Mouse (Mus musculus): ENCODE measurements around the gene Sh3gl1. TPM values are rescaled to one million over a fixed set of nuclear protein-coding genes. Genes with fewer than 3 reads are reported as not detected.

Sh3gl1 gene
- polyA plus RNA-seq, 1 experiment from 2014 or later: 134 TPM

DNA sequence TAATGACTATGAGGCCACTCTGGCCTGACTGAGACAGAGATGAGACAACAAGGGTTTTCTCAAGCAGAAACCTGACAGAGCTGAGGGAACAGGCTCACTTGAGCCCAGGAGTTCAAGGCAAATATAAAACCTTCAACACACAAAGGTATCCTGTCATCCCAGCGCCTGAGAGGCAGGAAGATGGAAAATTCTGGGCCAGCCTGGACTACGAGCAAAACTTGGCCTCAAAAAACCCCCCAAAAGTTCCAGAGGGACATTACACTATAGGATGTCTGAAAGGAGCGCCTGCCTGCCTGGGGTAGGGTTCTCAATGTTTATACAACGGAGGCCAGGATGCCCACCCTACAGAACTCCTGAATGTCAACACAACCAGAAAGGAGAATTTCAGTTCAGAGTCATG is 1.2 kb downstream of the Sh3gl1 start:
- 88% methylated on average over 4 of the region's 4 CpGs for WGBS
- H3K9ac ChIP-seq: no peak overlapping the region
- peak overlapping the region; percentile 84 for H3K4me3 ChIP-seq
- peak overlapping the region; percentile 67 for H3K4me2 ChIP-seq (replicated peaks)
- H3K27me3 ChIP-seq (replicated peaks): no peaks in the 10 kb centered on the region
- H3K27ac ChIP-seq: no peak overlapping the region
- H3K9me3 ChIP-seq: no peaks in the 10 kb centered on the region
- ATAC-seq (ENCODE audit: low FRiP score, low read depth): no peak
- H3K36me3 ChIP-seq: peaks cover 31% of the 10 kb centered on the region
- peaks cover 19% of the 10 kb centered on the region for H3K4me1 ChIP-seq

DNA sequence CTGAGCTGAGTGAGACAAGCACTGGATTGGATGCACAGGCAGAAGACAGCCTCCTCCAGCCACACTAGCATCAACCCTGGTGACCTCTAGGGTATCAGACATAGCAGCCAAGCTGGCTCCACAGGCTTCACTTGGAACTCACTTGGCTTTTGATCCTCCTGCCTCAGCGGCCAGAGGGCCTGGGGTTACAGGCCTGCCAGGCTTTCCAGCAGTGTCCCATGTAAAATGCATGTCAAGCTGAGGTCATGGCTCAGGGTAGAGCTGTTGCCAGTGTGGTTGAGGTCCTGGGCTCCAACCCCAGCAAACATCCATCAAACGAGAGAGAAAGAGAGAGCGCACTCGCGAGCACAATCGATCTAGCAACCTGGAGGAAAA is 1.7 kb downstream of the Sh3gl1 start:
- Histone ChIP-seq H3K36me3 (peaks cover 31% of the 10 kb centered on the region), H3K27me3 (replicated peaks) (no peaks in the 10 kb centered on the region), H3K4me3 (no peak overlapping the region), H3K9ac (peak overlapping the region; percentile 33; the same call in 1 of the 2 replicates), H3K9me3 (no peaks in the 10 kb centered on the region), H3K27ac (no peak overlapping the region), H3K4me2 (replicated peaks) (peak overlapping the region; percentile 67), H3K4me1 (peaks cover 19% of the 10 kb centered on the region)
- WGBS: 91% methylated on average over 6 of the region's 6 CpGs
- no peak for ATAC-seq (ENCODE audit: low FRiP score, low read depth)

DNA sequence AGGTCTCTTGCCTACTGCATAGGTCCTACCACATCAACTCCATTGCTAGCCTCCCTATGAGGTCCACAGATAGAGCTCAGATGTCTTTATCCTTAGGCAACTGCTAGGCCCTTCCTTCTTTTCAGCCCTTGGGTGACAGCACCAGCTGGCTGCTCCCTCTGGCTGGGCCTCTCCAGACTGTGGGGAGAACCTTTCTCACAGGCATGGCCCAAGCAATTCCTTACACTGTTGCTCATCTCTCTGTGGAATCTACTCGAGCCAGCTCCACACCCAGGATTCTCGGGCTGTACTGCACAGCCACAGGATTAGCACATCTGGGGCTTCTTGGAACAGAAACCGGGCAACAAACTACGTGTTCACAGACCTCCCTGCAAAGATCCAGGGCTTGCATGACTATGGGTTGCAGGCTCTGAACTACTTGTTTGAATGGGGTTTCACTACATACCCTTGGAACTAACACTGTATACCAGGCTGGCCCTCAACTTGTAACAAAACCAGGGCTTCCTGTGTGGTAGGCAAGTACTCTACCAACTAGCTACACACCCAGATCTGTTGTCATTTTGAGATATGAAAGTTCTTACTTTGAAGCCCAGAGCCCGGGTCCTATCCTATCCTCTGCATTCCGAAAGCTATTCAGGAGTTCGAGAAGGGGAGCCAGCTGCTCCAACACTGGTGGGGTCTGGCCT is 2.3 kb downstream of the Sh3gl1 start:
- H3K4me3 ChIP-seq: no peak overlapping the region
- H3K27ac ChIP-seq: no peak overlapping the region
- H3K9ac ChIP-seq: peak overlapping the region; percentile 33; the same call in 1 of the 2 replicates
- 94% methylated on average over 7 of the region's 7 CpGs for WGBS
- no peak for ATAC-seq (ENCODE audit: low FRiP score, low read depth)
- peak overlapping the region; percentile 67 for H3K4me2 ChIP-seq (replicated peaks)
- H3K36me3 ChIP-seq: peaks cover 35% of the 10 kb centered on the region
- H3K27me3 ChIP-seq (replicated peaks): no peaks in the 10 kb centered on the region
- peaks cover 19% of the 10 kb centered on the region for H3K4me1 ChIP-seq
- H3K9me3 ChIP-seq: no peaks in the 10 kb centered on the region

DNA sequence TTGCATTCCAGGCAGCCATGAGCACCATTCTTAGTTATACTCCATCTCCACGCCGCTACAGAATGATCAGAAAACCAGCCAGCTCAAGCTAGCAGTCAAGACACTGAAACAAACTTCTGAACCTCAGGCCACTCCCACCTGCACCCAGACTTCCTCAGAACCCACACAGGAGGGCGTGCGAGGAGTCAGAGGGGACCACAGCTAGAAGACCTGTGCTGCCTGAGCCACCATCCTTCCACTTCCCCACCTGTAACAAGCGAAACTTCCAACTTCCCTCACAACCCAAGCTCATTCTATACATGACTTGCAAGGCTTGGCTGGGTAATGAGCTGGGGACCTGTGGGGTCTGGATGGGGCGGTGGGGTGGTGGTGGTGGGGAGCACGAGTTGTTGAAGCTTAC is 3.6 kb downstream of the Sh3gl1 start:
- Histone ChIP-seq H3K4me2 (replicated peaks) (no peak overlapping the region), H3K4me3 (no peak overlapping the region), H3K9me3 (no peaks in the 10 kb centered on the region), H3K27me3 (replicated peaks) (no peaks in the 10 kb centered on the region), H3K36me3 (peaks cover 48% of the 10 kb centered on the region), H3K4me1 (peaks cover 19% of the 10 kb centered on the region), H3K27ac (no peak overlapping the region), H3K9ac (no peak overlapping the region; the same call in 1 of the 2 replicates)
- no peak for ATAC-seq (ENCODE audit: low FRiP score, low read depth)
- WGBS: 83% methylated on average over 7 of the region's 7 CpGs

DNA sequence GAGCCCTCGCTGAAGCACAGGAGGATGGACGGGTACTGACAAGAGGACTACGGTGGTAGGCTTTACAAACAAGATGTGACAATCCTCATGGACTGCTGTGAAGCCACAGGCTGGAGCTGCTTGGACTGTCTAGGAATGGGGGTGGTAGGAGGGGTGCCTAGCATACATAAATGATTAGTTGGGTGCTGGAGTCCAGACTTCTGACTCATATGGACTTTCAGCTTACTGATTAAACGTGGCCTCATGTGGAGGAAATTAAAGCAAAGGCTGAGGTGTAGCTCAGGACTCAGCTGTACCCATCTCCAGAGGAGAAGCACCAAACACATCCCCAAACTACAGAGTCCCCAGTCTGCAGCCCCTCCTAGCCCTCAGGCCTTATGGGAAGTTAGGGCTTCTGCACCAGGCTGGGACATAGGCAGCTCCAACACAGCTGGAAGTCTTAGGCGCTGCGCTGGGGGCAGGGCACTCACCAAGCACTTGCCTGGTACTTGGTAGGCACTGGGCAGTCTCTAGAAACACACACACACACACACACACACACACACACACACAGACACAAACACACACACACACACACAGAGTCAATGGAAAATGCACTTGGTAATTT is 4.2 kb downstream of the Sh3gl1 start:
- H3K36me3 ChIP-seq: peaks cover 54% of the 10 kb centered on the region
- no peaks in the 10 kb centered on the region for H3K27me3 ChIP-seq (replicated peaks)
- H3K4me2 ChIP-seq (replicated peaks): no peak overlapping the region
- no peaks in the 10 kb centered on the region for H3K9me3 ChIP-seq
- ATAC-seq (ENCODE audit: low FRiP score, low read depth): no peak
- H3K27ac ChIP-seq: no peak overlapping the region
- H3K4me1 ChIP-seq: peaks cover 19% of the 10 kb centered on the region
- H3K9ac ChIP-seq: no peak overlapping the region
- 78% methylated on average over 6 of the region's 6 CpGs for WGBS
- H3K4me3 ChIP-seq: no peak overlapping the region

DNA sequence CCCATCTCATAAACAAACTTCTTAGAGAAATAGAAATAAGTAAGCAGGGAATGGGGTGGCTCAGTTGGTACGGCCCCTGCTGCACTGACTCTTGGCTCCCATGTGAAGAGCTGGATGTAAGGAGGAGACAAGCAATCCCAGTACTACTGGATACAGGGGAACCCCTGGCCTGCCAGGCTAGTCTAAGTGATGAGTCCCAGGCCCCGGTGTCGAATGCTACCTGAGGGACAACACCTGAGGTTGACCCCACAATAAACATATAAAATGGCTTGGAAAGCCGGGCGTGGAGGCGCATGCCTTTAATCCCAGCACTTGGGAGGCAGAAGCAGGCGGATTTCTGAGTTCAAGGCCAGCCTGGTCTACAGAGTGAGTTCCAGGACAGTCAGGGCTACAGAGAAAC is 5.0 kb downstream of the Sh3gl1 start:
- H3K36me3 ChIP-seq: peaks cover 55% of the 10 kb centered on the region
- no peaks in the 10 kb centered on the region for H3K27me3 ChIP-seq (replicated peaks)
- WGBS: 92% methylated on average over 7 of the region's 7 CpGs
- no peak overlapping the region for H3K4me2 ChIP-seq (replicated peaks)
- peaks cover 16% of the 10 kb centered on the region for H3K4me1 ChIP-seq
- no peaks in the 10 kb centered on the region for H3K9me3 ChIP-seq
- ATAC-seq (ENCODE audit: low FRiP score, low read depth): no peak
- H3K27ac ChIP-seq: no peak overlapping the region
- no peak overlapping the region for H3K9ac ChIP-seq
- H3K4me3 ChIP-seq: no peak overlapping the region

DNA sequence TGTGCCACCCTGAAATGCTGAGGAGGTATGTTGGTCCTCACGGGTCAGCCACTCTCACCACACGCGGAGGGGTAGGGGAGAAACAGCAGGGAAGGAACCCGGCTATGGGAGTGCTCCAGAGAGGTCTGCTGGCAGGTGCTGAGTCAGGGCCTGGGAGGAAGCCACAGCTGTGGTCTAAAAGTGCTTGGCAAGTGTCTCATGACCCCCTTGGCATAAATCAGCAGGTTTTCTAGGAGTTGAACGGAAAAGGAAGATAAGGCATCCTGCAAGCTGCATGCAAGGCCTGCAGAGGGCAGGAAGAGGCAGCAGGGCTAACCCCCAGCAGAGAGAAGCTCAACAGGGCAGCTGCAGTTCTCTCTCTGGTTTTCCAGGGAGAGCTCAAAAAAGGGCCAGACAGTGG is 5.5 kb downstream of the Sh3gl1 start:
- no peaks in the 10 kb centered on the region for H3K27me3 ChIP-seq (replicated peaks)
- H3K9me3 ChIP-seq: no peaks in the 10 kb centered on the region
- ATAC-seq (ENCODE audit: low FRiP score, low read depth): no peak
- WGBS: 73% methylated on average over 5 of the region's 5 CpGs
- H3K4me1 ChIP-seq: peaks cover 16% of the 10 kb centered on the region
- no peak overlapping the region for H3K27ac ChIP-seq
- peaks cover 55% of the 10 kb centered on the region for H3K36me3 ChIP-seq
- no peak overlapping the region for H3K4me2 ChIP-seq (replicated peaks)
- no peak overlapping the region for H3K9ac ChIP-seq
- H3K4me3 ChIP-seq: no peak overlapping the region

DNA sequence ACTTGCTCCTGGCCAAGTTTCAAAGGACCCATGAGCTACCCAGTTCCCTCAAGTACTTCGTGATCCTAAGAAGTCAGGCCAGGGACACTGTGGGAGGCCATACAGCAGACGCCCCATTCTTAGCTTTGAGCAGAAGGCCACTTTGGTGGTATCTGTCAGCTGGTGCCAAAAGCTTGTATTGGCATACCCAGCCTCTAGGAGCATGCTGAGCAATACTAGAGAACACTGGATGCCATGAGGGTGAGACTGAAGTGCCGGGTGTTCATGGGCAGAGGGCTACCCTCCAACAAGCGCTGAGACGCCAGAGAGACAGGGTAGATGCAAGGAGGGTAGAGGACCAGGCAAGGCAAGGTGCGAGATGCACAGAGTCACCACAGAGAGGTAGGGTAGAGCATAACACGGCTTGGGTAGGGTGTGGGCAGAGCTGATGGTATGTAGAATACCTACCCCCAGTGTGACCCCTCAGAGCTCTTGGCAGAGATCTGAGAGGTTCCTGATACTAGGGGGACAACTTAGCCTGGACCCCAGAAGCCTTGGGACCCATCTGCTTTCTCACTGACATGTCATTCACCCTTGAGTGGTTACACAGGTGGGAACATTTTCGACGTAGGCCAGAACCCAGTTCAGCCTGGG is 6.1 kb downstream of the Sh3gl1 start:
- no peak overlapping the region for H3K4me3 ChIP-seq
- 94% methylated on average over 9 of the region's 9 CpGs for WGBS
- H3K27ac ChIP-seq: no peak overlapping the region
- H3K36me3 ChIP-seq: peaks cover 55% of the 10 kb centered on the region
- H3K27me3 ChIP-seq (replicated peaks): no peaks in the 10 kb centered on the region
- H3K4me2 ChIP-seq (replicated peaks): no peak overlapping the region
- no peak for ATAC-seq (ENCODE audit: low FRiP score, low read depth)
- H3K9ac ChIP-seq: no peak overlapping the region
- no peaks in the 10 kb centered on the region for H3K9me3 ChIP-seq
- H3K4me1 ChIP-seq: peaks cover 13% of the 10 kb centered on the region

DNA sequence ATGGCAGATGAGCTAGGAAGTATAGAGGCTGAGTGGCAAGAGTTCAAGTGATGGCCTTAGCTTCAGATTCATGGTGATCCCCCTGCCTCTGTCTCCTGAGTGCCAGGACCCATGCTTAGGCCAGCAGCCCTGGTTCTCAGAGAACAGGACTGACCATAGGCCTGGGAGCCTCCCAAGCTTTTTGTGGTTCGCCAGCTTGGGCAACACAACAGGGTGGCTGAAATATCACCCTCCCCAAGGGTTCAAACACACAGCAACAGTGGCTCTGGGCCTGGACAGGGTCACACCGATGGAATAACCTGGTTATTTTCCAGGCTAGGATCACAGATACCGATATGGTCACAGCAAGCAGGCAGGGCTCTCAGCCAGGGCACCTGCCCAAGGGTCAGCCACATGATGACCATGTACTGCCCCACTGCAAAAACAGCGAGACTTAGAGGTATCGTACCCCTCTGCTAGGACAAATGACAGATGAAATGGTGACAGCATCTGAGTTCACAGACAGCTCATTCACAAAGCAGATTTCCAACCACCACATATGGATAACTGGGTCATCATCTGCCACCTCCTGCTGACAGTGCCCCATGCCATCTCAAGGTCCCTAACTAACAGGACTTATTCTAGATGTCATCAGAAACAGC is 8.5 kb downstream of the Sh3gl1 start:
- Histone ChIP-seq H3K4me3 (no peak overlapping the region), H3K4me2 (replicated peaks) (no peak overlapping the region), H3K9me3 (no peaks in the 10 kb centered on the region), H3K27ac (no peak overlapping the region), H3K36me3 (peaks cover 50% of the 10 kb centered on the region), H3K9ac (no peak overlapping the region), H3K27me3 (replicated peaks) (no peaks in the 10 kb centered on the region), H3K4me1 (peaks cover 6% of the 10 kb centered on the region)
- WGBS: 92% methylated on average over 5 of the region's 5 CpGs
- ATAC-seq (ENCODE audit: low FRiP score, low read depth): no peak

DNA sequence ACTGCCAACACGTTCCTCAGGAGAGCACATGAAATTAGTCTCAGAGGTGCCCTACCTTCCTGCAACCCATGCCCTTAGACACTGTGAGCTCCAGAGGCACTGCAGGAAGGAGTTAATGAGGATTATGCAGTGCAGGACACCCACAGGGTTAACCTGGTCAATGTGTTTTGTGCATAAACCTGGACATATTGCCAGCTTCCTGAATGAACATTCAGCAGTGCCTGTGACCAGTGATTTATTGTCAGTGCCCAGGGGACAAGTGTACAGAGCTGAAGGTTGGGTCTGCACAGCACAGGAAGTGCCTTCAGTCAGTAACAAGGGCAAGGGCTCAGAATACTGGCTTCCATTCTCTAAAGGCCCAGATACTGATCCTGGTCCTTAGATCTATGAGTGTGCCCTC is 9.6 kb downstream of the Sh3gl1 start:
- Histone ChIP-seq H3K36me3 (peaks cover 42% of the 10 kb centered on the region), H3K27me3 (replicated peaks) (no peaks in the 10 kb centered on the region), H3K9me3 (no peaks in the 10 kb centered on the region), H3K4me3 (no peak overlapping the region), H3K4me1 (peaks cover 14% of the 10 kb centered on the region), H3K27ac (no peak overlapping the region), H3K4me2 (replicated peaks) (no peak overlapping the region), H3K9ac (no peak overlapping the region)
- 71% methylated on average over 1 of the region's 1 CpGs for WGBS
- no peak for ATAC-seq (ENCODE audit: low FRiP score, low read depth)

DNA sequence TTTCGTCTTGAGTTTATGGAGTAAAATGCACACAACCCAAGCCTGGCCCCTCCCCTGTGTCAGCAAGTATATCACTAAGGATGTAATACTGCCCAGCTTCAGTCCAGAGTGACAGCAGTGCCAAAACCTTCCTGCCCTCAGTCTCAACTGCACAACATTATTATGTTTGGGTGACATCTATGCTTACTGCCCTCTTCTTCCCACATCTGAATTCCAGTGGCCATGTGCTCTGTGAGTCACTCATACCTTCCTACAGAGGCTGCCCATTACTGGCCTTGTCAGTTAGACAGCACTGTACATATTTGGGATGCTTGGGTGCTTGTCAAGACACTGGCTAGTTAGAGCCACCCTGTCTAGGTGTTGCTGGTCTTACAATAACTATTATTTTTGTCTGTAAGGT is 10.1 kb downstream of the Sh3gl1 start:
- no peaks in the 10 kb centered on the region for H3K27me3 ChIP-seq (replicated peaks)
- no peaks in the 10 kb centered on the region for H3K9me3 ChIP-seq
- H3K4me3 ChIP-seq: no peak overlapping the region
- peaks cover 14% of the 10 kb centered on the region for H3K4me1 ChIP-seq
- no peak overlapping the region for H3K9ac ChIP-seq
- H3K27ac ChIP-seq: no peak overlapping the region
- peaks cover 39% of the 10 kb centered on the region for H3K36me3 ChIP-seq
- 88% methylated on average over 1 of the region's 1 CpGs for WGBS
- H3K4me2 ChIP-seq (replicated peaks): no peak overlapping the region
- ATAC-seq (ENCODE audit: low FRiP score, low read depth): no peak

DNA sequence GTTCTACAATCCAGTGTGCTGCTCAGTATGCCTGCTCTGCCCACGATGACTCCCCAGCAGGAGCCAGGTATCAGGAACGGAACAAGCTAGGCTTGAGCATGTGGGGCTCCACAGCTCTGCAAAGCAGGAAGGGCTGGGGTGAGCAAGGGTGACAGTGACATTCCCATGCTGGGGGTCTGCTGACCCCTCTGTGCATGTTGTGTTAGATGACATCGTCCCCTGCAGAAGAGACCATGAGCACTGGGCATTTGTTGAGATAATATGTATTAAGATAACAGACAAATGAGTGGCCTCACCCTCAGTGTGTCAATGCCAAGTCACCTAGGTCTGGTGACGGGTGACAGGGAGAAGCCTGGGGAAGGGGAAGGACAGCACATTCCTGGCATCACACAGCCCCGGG is 11.5 kb downstream of the Sh3gl1 start:
- Histone ChIP-seq H3K27me3 (replicated peaks) (no peaks in the 10 kb centered on the region), H3K4me3 (no peak overlapping the region), H3K27ac (no peak overlapping the region), H3K4me2 (replicated peaks) (no peak overlapping the region), H3K36me3 (peaks cover 36% of the 10 kb centered on the region), H3K9ac (no peak overlapping the region), H3K4me1 (peaks cover 14% of the 10 kb centered on the region), H3K9me3 (no peaks in the 10 kb centered on the region)
- 84% methylated on average over 5 of the region's 5 CpGs for WGBS
- no peak for ATAC-seq (ENCODE audit: low FRiP score, low read depth)

Data from neural tube, embryonic 12.5 days (tissue).